Mouse (Mus musculus) CD4-positive, CD25-positive, alpha-beta regulatory T cell, adult 4 months (primary cell): ENCODE results near the gene Itpr3. TPM values are rescaled to one million over a fixed set of nuclear protein-coding genes. Genes with fewer than 3 reads are reported as not detected.
A peak's percentile ranks its signal among the peaks of the same experiment; 100 is the strongest.

Experiments used
- ATAC-seq: one replicate; pipeline ENCODE4 v1.8.0; 2017
- polyA plus RNA-seq, 2 experiments: library from polyadenylated mRNA; unstranded; fragments of 100-300 nt; shearing (Covaris generic); gene quantifications; one replicate each; pipeline ENCODE4 v1.2.1; 2017

The Itpr3 gene
- polyA plus RNA-seq = 1 to 10 TPM; 8.2 to 8.6 TPM

DNA sequence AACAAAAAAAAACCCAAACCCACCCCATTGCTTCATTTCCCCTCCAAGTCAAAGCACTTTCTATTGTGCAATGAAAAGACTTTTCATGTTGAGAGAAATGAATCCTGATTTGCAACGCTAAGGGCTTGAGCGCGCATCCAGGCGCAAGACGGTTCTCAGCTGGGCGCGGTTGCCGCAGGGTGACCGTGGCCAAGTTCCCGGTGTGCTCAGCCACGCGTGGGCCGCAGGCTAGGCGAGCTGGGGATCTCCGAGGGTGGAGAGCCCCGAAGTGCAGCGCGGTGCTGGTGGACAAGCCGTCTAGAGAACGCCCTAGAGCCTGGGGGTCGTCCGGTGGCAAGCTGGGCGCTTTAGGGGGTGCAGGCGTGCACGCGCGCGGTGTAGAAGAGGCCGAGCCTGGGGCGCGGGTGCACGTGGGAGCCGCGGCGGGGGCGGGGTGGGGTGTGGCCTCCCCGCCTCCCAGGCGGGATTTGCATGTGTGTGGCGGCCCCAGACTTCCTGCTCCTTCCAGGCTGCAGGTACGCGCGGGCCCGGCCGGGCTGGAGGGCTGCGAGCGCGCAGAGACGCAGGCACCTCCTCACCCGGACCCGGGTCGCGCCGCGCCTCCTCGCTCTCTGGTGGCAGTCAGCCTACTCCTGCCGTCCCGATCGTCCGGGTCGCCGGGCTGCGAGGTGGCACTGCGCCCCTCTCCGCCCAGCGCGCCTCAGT is at the start of gene Itpr3:
Gene Itpr3, plus strand, starts transcription at position 493 of the 705 bp plus-strand sequence.
- ATAC-seq = peak; percentile 76

DNA sequence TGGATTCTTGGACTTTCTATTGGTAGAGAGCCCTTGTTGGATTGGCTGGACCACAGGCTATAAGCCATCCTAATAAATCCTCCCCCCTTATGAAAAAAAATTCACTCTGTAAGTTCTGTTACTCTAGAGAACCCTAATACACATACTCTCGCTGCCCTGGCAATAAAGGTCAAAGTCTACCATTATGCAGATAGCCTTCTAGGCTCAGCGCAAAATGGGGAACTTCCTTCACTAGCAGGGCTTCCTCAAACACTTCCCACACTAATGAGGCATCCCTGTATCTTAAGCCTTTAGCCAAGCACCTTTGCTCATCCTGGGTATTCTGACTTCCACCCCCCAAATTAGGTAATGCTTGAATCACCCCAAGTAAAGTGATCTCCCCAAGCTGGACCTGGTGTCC is 48.8 kb upstream of the Itpr3 start:
- ATAC-seq = no peak

DNA sequence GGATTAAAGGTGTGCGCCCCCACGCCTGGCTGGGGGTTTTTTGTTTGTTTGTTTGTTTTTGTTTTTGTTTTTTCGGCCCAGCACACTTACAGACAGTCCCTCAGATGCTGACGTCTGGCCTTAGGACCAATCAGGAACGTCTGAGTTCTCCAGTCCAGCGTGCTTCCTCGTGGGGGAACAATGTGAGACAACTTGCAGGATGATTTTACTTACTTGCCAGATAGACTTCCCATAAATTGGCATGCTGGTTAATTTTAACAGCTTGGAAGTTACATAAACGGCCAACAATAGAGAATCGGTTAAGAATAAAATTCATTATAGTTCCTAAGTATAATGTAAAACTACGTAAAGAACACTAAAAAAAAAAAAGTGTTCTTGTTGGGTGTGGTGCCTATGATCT is 45.9 kb upstream of the Itpr3 start:
- no peak for ATAC-seq

DNA sequence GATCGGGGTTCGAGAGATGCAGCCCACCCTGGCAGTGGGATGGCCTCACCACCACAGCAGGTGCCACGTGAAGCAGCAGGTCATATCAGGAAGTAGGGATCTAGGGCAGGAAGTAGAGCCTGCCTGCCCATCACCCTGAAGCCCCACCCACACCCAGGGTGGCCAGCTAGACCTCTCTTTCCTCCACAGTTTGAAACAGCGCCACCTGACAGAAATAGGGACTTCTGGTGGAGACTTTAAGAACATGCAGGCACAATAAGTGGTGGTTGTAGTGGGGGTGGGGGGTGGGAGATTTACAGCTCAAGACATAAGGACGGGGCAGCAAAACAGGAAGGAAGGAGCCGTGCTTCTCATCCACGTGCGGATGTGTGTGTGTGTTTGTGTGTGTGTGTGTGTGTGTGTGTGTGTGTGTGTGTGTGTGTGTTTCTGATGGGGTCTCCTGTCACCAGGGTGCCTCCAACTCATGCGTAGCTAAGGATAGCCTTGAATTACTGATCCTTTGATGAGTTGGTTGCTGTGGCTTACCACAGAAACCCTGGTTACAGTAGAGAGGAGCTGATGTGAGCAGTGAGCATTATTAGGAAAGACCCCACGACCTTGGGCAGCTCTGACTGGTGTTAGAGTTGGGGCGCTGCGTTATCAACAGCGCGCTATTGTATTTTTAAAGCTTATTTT is 45.0 kb upstream of the Itpr3 start:
- ATAC-seq = peak; percentile 88

DNA sequence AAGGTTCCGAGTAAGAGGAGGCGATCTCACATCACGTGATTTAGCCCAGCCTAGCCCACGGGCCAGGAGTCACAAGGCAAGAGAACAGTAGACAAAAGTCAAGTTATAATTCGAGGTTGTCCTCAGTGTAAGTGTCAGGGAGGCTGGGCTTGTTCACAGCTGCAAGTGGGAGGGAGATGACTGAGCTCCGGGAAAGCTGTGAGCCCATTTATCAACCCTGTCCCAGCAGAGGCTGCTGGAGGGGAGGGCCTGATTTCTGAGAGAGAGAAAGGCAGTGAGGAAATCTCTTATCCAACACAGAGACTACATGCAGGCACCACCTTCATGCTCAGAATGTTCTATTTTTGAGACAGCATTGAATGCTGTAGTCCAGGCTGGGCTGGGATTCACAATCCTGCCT is 44.2 kb upstream of the Itpr3 start:
- ATAC-seq = no peak

DNA sequence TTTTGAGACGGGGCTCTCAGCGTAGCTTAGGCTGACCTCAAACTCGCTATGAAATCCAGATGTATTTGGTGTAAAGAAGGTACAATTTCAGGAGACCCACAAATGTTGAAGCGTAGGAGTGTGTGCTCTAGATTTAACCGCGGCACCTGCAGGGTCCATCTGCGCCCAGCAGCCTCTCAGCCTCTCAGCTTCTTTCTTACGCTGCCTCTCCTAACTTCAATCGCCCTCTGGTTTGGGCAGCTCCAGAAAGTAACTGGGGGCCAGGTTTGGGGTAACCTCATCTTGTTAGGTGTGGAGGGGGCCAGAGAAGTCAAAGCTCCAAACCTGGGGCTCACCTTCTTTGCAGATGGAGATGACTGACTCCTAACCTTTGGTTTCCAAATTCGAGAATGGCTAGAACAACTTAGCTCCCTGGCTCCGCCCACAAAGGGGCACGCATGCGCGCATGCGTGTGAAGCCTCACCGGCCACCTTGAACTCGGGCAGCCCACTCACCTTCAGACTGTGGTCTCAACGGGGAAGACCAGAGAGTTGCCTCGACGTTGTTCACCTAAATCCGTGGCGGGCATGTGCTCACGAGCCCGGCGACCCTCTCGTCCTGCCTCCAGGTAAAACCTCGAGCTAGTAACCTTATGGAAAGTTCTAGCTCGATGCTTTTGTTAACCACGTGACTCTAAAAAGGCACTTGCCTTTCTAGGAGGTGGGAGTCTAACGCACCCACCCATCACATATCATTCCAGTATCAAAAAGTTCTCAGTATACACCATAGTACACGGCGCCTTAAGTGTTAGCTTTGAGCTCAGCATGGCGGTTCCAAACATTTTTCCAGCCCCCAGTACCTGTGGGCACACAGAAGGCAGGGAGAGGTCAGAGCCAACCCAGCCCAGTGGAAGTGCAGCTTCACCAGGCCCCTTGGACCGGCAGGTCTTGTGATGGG is 39.3 kb upstream of the Itpr3 start:
- ATAC-seq = peak; percentile 93

DNA sequence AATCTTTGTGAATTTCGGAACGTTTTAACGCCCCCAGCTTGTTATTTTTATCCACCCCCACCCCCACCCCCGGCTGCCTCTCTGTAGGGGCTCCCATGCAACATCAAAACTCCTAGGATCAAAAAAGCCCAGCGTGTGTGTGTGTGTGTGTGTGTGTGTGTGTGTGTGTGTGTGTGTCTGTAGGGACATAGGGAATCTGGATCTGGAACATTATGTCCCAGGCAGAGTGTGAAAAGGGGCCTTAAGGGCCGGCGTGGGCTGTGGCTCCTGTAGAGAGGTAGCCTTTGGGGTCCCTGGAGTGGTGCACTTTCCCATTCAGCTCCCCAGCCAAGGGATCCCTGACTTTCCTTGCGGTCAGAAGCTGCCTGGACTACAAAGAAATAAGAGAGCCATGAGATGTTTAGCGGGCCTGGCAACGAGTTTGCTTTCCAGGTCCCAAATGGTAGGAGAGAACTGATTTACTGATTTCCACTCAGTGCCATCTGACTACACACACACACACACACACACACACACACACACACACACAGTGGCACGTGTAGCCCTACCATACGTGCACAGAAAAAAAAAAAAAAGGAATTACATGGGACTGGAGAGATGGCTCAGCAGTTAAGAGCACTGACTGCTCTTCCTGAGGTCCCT is 38.4 kb upstream of the Itpr3 start:
- no peak for ATAC-seq

DNA sequence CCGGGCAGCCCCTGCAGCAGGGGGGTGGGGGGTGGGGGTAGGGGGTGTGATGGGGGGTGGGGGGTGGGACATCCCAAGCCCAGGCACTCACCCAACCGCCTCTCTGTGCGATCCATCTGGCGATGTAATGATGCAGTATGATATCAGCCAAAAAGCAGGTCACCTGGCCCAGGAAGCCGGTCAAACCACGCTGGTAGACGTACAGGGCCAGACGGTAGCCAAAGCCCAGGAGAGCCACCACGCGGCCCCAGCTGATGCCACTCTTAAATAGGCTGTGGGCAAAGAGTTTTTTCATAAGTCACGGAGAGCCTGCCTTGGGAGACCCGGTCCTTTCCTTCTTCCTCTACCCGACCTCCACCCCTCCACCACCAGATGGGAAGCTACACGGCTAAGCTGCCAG is 36.0 kb upstream of the Itpr3 start:
- ATAC-seq = no peak

DNA sequence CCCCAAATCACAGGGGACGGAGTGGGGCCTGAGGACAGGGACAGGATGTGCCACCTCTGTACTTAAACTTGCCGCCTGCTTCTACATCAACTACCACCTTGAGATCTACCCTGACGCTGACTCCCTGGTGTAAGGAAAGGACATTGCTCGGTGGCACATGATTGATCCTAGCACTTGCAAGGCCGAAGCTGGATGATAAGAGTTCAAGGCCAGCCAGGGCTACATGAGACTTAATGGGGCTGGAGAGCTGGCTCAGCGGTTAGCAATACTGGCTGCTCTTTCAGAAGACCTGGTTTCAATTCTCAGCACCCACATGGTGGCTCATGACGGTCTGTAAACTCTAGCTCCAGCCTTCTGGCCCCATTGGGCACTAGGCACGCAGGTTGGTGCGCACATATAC is 35.4 kb upstream of the Itpr3 start:
- ATAC-seq = no peak

DNA sequence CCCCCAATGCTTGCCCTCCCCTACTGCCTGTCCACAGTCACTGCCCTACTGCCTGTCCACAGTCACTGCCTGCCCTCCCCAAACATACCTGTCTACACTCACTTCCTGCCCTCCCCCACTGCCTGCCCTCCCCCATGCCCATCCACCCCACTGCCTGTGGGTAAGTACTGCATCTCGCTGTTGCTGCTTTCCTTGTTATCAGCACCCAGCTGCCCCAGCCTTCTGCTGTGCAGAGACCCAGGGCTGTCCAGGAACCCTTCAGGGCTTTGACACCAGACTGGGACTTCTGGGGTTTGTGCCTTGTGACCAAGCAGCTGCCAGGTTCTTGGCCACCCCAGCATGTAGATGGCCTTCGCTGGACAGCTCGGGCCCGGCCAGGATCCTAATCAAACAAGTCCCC is 33.8 kb upstream of the Itpr3 start:
- no peak for ATAC-seq

DNA sequence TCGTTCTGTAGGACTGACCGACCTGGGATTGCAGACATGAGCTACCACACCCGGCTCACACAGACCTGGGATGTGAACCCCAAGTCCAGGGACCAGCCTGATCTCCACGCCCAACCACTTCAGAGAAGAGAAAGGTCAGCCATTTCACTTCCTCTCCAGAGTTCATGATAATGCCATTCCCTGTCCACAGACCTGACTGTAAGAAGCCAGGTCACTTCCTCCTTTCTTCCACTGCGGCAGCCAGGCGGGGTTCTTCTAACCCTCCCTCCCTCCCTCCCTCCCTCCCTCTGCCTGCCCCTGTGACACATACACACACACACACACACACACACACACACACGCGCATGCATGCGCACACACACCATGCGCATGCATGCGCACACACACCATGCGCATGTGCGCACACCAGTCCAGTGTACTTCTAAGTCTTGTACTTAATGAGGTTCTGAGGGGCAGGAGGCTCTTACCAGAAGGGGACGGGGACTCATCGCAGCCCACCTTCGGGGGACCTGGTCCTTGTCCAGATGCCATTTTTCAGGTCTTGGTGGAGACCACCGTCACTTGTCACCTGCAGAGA is 31.7 kb upstream of the Itpr3 start:
- ATAC-seq = no peak

DNA sequence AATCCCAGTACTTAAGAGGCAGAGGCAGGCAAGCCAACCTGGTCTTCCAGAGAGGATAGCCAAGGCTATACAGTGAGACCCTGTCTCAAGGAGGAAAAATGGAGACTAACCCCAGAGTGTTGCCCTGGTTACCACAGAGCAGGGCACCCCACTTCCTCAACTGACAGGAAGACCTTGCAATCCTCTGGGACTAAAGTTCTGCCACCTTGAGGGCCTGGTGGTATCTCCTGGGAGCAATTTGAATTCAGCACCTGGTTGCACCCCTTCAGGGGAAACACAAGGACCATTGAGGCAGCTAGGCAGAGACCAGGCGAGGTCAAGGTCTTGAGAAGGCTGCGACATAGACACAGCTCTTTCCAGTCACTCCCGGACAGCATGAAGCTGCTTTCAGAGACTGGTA is 31.2 kb upstream of the Itpr3 start:
- no peak for ATAC-seq

DNA sequence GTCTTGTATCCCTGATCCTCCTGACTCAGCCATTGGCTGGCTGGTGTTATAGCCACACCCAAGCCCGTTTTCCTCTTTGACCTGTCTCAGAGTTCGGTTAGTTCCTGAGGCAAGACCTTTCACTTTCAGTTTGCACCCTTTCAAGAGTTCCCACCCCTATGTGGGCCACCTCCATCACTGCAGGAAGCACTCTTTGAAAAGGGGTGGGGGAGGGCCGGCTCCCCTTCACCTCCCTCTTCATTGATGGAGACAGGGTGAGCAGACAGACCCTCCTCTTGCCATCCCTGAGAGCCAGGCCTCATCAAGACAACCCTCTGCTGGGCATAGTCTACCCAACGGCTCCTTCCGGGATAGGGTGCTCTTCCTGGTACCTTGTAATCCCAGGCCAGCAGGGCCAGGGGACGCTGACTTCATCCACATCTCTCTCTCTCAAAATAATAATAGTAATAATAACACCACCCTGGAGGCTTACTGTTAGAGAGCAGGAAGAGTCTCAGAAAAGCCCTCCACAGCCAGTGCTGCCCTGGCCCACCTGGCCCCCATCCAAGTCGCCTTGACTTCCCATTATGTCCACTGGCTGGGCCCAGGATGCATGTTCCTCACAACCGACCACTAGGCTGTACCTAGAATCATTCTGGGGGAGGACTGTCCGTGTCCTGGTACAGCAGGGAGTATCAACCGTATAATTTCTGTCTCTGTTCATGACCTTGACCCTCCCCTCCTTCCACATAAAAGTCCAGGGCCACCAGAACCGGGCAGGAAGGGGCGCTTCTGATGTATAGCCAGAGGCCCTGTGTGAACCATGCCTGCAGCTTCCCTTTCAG is 29.4 kb upstream of the Itpr3 start:
- peak; percentile 89 for ATAC-seq

DNA sequence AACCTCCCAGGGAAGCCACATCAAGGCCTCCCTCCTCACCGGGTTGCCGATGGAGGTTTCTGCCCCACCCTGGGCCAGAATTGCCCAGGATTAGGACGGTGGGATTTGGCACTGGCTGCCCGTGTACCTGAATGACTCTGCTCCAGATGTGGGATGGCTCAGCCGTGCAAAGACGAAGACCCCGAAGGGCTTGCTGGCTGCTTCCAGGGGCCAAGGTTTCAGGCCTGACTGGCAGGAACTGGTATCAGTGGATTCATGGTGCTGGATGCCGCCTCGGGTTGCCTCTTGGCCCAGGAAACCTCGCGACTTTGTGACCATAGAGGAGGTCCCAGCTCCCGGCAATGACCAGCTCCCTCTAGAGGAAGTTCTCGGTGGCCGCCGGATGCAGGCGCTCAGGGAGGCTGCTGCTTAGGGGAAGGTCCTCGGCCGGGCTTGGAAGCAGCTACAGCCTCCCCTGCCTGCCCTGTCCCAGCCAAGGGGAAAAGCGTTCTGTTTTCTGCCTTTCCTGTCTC is 28.8 kb upstream of the Itpr3 start:
- peak; percentile 82 for ATAC-seq

DNA sequence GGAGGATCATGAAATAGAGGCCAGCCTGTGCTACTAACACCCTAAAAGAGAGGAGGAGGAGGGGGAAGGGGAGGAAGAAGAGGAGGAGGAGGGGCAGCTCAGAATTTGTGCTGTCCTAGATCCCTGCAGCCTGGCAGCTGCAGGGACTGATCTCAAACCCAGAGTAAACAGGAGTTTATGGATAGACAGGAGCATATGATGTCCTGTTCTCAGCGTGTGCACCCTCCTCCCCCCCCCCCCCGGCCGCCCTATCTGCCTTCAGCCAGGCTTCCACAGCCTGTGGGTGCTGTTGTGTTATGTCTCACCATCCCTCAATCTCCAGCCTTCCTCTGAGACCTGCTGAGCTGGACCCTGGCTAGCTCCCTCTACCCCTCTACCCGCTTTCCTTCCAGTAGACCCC is 28.2 kb upstream of the Itpr3 start, which contains the start of gene Bak1:
Gene Bak1, minus strand, starts transcription at position 101 of the 400 bp plus-strand sequence.
- ATAC-seq = no peak

DNA sequence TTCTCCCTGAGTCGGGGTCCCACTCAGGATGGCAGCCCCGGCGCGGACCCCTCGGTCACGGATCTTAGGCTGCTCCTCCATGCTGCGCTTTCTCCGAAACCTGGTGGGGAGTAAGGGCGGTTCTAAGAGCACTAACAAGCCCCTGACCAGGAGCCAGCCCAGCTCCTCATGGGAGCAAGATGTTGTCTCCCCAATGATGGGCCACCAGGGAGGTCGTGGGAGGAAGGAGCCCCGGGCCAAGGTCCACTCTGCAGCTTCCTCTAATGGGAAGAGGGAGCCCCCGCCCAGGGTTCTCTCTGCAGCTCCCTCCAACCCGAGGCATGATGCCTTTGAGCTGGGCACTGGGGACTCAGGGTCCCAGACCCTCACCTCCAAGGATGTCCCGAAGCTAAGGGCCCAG is 27.7 kb upstream of the Itpr3 start:
- no peak for ATAC-seq

DNA sequence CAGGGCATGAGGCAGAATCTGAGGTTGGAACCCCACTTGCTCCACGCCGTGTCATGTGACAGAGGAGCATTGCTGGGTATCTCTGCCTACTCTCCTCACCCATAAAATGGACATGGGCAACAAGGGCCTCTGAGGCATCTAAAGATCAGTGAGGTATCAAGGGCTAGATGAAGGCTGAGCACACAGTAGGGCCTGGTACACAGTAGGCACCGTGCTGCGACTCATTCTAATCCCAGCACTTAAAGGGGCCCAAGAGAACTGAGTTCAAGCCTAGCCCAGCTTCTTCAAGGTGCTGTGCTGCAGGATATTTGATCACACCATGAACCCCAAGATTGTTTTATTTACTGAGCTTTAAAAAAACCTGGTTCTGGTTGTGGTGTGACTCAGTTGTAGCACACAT is 26.2 kb upstream of the Itpr3 start:
- no peak for ATAC-seq

DNA sequence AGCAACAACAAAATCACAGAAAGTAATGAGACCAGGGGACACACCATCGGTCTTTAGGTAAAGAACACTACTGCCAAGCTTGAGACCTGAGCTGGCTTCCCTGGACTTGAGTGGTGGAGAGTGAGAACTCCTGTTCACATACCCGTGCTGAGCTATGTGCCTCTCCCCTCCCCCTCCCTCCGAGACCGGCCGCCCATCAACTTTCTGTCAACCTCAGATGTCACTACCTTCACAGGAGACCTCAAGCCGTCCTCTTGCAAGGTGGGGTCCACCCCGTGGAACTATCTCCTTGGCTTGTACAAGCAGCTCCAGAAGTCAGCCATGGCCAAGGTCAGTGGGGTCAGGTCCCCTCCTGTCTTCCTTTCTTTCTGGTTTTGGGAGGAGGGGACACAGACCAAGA is 24.8 kb upstream of the Itpr3 start:
- no peak for ATAC-seq

DNA sequence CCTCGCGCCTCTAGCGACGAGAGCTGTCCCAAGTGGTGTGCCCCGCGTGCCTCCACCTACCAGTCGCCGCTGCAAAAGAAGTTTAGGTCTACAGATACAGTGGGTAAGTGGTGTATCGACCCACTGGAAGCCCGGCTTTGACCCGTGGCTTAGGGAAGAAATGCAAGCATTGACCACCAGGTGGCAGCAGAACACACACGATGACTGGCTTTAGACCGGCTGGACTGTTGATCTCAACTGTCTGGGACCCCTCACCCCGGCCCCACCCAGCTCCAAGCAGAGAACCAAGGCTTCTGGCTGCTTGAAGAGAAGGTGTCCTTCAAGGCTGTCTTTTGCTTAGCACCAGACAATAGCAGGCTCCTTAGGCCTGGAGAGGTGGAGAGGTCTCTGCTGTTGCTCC is 24.2 kb upstream of the Itpr3 start:
- ATAC-seq = no peak

DNA sequence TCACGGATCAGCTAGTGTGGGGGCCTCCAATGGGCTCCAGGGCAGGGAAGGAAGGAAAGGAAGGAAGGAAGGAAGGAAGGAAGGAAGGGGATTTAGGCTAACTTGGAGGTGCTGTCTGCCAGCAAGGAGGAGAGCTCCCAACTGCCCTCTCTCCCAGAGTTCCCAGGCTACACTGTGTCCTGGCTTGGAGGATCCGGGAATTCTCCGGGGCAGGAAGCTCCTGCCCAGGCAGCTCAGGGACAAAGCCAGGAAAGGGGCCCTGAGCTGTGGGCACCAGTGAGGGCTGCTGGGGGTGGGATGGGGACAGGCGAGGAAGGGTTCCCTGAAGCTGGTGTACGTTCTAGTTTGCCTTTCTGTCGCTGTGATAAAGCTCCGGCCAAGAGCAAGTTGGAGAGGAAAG is 20.6 kb upstream of the Itpr3 start:
- no peak for ATAC-seq

DNA sequence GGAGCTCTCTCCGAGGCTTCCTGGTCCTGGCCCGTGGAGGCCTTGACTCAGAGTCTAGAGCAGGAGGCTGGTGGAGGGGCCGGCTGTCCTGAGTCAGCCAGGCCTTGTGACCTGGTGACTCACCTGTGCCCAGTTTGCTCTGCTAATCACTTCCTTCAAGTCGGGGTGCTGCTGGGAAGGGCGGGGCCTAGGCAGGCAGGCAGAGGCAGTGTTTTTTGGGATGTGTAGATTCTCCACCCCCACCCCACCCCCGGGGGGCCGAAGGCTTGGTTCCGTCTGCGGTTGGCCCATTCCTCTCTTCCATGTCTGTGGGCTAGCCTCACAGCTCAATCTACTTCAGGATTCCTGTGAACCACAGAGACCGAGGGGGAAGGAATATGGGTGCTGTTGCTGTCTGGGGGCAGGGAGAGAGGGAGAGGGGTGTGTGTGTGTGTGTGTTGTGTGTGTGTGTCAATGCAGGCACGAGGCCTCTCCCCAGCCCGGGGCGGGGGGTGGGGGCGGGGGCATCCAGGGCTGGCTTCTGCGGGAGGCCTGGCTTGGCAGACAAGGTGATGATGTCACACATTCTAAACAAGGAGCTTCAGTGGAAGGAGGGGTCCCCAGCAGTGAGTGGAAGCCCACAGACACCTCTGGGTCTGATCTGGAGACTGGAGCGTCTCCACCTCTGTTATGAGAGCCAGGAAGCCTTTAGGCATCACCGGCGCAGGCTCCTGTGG is 18.6 kb upstream of the Itpr3 start:
- no peak for ATAC-seq
